Mouse (Mus musculus): ENCODE results near the gene Tepsin.

Tepsin gene

GRCm38 (mm10) chr11:120112136-120112535, 13.6 kb upstream of the Tepsin start:
- intact Hi-C loops (cut with DNase I) = loop anchor here (5.0 to 10.0 kb wide), 2 partner anchors 53 to 195 kb away; no protein-coding TSS in a partner anchor

DNA sequence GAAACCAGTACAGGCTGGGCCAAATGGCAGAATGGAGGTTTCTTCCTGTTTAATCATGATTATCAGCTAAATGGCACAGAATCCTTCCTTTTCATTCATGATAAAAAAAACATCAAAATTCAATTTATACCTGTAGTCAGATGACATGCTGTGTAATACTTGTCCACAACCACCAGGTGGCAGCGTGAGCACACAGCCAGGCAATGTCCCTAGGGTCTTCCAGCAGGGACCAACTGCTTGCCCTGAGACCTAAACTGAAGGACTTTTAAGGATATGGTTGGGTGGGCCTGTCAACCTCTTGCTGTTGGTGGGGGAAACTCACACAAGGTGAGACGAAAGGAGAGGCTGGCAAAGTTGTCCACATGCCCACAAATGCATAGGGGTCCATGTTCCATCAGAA, 12.5 kb upstream of the Tepsin start:
- intact Hi-C loops (cut with DNase I) = loop anchor here (5.0 to 10.0 kb wide), 2 partner anchors 54 to 196 kb away; no protein-coding TSS in a partner anchor

GRCm38 (mm10) chr11:120110554-120110953, 12.0 kb upstream of the Tepsin start:
- intact Hi-C loops (cut with DNase I) = loop anchor here (5.0 to 10.0 kb wide), 2 partner anchors 54 to 197 kb away; no protein-coding TSS in a partner anchor

DNA sequence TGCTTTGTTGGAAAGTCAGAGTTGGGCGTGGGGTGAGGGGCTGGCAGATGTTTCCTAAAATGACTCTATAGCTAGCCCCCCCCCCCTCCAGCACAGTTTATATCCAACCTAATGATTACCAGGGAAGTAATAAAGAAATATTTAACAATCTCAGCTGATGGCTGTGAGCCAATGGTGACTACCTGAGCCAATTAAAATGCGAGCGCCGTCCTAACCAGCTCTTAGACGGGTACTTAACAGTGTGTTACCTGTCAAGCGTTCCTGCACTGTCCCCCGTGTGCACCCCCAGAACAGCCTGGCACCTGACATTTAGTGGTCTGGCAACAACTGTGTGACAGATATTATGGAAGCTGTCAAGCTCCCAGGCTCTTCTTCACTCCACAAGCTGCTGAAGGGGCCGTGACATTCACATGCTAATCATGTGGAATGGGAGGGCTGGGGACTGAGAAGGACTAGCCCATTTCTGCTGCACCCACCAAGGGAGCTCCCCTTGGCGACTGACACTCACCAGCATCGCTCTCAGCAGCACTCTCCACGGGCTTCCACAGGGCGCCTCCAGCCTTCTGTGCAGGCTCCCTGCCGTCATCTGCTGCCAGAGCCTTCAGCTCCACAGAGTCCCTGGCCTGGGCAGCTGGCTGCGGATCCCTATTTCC, 11.2 kb upstream of the Tepsin start:
- intact Hi-C loops (cut with DNase I) = loop anchor here (5.0 to 10.0 kb wide), 2 partner anchors 55 to 198 kb away; no protein-coding TSS in a partner anchor

GRCm38 (mm10) chr11:120107796-120108195, 9.3 kb upstream of the Tepsin start:
- intact Hi-C loops (cut with DNase I) = no loop called here

DNA sequence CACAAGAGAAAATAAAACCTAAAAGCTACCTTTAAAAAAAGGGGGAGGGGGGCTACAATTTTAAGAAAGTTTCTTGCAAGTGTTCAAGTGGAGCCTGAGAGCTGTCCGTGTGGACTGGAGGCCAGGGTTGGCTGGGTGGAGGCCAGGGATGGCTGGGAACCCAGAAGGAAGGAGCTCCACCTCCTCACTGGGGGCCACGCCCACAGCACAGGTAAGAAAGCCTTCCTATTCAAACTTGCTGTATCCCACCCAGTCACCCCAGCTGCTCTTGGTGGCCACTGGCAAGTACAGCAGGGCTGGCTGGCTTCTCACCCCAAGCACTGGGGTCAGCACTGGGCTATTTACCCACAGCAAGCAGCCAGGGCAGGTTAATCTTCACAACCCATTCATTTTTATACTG, 8.5 kb upstream of the Tepsin start:
- intact Hi-C loops (cut with DNase I) = no loop called here

DNA sequence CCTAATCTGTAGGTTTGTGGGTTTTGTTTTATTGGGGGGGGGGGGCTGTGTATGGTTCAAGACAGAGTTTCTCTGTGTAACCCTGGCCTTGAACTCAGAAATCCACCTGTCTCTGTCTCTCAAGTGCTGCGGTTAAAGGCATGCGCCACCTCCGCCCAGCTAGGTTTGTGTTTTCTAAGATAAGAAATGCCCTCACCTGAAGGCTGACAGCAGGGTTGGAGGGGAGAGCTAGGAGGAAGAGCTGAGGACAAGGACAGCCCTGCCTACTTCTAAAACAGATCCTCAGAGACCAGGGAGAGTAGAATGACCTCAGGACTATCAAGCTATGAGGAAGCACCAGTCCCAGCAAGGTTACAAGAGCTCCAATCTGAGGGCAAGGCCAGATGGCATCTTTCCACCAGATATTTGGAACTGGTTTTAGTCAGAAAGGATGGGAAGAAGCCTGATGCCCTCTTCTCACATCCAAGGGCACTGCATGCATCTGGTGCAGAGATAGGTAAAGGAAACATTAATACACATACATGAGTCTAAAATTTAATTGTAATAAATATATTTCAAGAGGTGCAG, 5.0 kb upstream of the Tepsin start:
- intact Hi-C loops (cut with DNase I) = no loop called here

GRCm38 (mm10) chr11:120101036-120101435, 2.5 kb upstream of the Tepsin start:
- intact Hi-C loops (cut with DNase I) = no loop called here

- intact Hi-C loops (cut with DNase I) = loop anchor here (5.0 to 10.0 kb wide), 2 partner anchors 61 to 148 kb away; partner anchors contain the start of gene Baiap2
Observed at GRCm38 (mm10) chr11:120092817-120093591, 5.5 kb downstream of the Tepsin start.

- intact Hi-C loops (cut with DNase I) = loop anchor here (5.0 to 10.0 kb wide), 2 partner anchors 58 to 146 kb away; partner anchors contain the start of gene Baiap2
Observed at GRCm38 (mm10) chr11:120090661-120091060, 7.9 kb downstream of the Tepsin start.

GRCm38 (mm10) chr11:120086702-120087152, 11.8 kb downstream of the Tepsin start, which contains the start of gene Cep131:
Cep131 (minus strand) TSS chr11:120086827.
- intact Hi-C loops (cut with DNase I) = no loop called here

- intact Hi-C loops (cut with DNase I) = no loop called here
Observed at GRCm38 (mm10) chr11:120085891-120086627, 12.5 kb downstream of the Tepsin start.

DNA sequence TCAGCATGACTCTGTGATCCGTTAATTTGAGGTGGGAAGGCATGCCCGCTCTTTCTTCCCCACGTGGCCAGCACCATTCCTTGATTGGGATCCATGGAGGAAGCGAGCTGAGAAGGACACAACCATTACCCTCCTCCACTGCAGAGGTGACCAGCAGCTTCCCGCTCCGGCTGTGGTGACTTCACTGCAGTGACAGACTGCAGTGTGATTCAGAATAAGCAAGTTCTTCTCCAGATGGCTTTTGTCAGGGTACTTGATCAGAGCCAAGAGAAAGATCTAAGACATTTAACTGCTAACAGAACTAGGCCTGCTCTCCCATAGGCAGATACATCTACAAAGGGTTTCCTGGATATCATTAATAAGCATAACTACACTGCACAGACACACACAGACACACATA, 18.2 kb downstream of the Tepsin start:
- intact Hi-C loops (cut with DNase I) = no loop called here

GRCm38 (mm10) chr11:120076191-120076590, 22.3 kb downstream of the Tepsin start:
- intact Hi-C loops (cut with DNase I) = no loop called here

DNA sequence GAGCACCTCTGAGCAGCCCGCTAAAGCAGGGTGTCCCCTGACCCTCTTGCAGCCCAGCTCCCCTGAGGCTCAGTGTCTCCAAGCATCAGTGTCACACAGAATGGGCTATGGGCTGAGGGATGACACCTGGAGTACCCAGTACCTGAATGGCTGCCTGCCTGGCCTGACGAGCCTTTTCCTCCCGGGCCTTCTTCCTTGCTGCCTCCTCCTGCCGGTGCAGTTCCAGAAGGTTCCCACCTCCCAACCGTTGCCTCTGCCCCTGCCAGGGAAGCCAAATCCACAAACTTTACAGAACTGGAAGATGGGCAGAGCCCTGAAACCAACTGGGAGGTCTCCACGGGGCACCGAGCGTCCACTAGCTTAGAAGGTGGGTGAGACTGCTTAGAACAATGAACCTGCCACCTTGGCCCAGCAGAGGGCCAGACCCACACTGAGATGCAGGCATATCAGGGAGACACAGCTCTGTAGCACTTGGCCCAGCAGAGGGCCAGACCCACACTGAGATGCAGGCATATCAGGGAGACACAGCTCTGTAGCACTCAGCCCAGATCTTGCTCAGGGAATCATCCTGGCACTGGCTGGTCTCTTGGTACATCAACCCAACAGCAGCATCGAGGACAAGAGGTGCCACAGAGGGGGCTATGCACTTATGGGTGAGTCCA, 25.4 kb downstream of the Tepsin start:
- intact Hi-C loops (cut with DNase I) = no loop called here

DNA sequence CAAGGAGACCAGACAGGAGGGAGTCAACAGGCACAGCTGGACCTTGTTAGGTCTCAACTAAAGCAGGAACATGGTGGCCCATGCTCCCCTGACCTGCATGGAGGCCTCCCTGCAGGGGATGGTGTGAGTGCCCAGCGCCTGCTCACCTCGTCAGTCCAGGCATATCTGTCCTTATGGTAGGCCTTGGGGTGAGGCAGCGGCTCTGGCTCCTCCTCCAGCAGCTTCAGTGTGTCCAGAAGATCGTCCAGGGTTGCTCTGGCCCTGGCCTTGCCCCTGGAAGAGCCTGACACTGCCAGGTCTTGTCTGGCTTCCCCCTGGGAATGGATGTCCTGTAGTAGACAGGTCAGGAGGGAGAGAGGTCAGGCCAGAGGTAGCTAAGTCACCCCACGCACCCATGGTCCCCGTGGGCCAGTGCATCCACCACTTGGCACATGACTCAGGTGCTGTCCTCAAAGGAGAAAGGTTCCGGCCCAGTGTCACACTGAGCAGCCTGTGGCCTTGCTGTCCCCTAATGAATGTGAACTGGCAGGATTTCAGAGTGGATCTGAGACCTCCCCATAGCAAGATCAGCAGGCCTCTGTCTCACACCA, 26.7 kb downstream of the Tepsin start:
- intact Hi-C loops (cut with DNase I) = no loop called here

DNA sequence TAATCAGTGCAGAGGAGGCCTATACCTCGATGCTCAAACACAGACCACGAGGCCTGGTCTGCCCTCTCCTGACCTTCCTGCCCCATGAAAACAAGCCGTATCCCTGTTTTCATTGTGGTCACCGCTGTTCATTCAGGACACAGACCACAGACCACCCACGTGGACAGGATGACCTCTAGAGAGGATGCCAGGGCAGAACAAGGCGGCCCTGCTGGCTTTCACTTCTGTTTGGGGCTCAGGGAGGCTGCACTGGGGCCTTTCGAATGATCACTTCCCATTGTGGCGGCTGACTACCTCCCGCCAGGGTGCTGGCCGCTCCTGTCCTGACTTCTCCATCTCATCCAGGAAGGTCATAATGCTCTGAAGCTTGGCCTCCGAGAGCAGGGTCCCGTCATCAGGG, 27.5 kb downstream of the Tepsin start:
- intact Hi-C loops (cut with DNase I) = no loop called here

GRCm38 (mm10) chr11:120070286-120070930, 28.1 kb downstream of the Tepsin start:
- intact Hi-C loops (cut with DNase I) = no loop called here

GRCm38 (mm10) chr11:120069261-120069660, 29.3 kb downstream of the Tepsin start:
- intact Hi-C loops (cut with DNase I) = no loop called here

GRCm38 (mm10) chr11:120067834-120068233, 30.7 kb downstream of the Tepsin start:
- intact Hi-C loops (cut with DNase I) = no loop called here
